Mouse (Mus musculus): ENCODE measurements around the gene Dus3l.

Gene Dus3l

DNA sequence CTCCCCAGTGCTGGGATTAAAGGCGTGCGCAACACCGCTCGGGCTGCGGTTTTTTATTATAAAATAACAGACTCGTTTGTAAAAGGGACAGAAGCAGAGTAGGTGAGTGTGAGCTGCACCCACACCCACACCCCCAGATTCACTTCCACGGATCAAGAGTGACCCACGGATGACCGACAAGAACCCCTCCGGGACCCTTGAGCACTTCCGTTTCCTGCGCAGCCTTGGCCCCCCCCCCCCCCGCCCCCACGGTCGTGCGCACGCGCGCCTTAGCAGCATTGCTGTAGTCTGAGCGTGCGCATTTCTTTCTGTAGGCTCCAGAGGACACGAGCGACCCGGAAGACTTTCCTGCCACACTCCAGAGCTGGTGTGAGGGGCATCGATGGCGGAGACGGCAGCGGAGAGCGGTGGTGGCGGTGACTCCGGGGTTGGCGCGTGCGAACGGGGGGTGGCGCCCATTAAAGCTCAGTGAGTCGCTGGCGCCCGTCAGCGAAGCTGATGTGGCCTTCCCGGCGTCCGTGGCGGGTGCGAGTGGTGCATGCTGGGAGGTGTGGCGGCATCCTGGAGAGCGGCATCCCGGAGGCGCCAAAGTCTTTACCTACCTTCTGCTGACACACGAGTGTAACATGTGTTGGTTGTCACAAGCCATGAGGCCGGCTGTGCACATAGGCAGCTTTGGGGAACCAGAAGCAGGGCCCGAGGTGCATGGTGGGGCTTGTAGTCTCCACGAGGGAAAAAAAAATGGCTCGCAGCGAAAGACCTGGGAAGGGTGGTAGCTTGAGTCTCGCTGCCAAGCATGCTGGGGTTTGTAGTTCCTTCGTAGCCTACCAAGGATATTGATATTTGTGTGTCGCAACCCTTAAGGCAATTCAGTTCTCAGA, at the start of gene Dus3l:
TSS of gene Dus3l (plus strand) at position 284 of the 881 bp plus-strand sequence.
- DNase-seq (ENCODE audit: low spot score in 2 of 2): peak; percentile 90 to 91

GRCm38 (mm10) chr17:56715360-56715759, 49.2 kb upstream of the Dus3l start:
- no peak for DNase-seq (ENCODE audit: low spot score in 2 of 2)

- peak in 1 of 2 experiments; percentile 6 for DNase-seq (ENCODE audit: low spot score in 2 of 2)
Measured at GRCm38 (mm10) chr17:56715914-56716654, 48.5 kb upstream of the Dus3l start.

DNA sequence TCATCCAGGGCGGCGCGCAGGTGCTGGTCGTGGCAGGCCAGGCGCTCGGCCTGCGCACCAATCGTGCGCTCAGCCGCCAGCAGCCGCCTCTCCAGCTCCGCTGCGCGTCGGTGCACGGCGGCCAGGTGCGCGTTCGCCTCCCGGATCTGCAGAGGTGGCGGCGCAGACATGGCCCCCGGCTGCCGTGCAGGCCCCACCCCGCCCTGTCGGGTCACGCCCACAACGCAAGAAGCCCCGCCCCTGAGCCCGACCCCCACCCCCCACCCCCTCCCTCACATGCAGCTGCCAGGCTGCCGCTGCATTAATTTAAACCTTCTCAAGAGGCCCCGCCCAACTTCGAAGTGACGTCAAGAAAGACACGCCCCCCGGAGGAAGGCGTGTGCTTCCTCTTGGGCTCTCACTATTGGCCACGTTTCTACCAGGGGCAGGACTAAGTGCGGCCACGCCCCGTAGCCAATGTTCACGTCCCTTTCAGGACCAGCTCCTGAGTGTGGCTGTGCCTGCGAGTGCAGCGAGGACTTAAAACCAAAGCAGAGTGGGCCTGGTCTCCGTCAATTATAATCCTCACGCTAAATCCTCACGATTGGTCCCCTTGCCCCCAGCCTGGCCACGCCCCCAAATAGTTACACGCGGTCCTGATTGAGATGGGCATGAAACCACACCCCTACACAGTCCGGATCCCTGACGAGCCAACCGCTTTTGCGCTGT, 47.7 kb upstream of the Dus3l start:
- DNase-seq (ENCODE audit: low spot score in 2 of 2): peak; percentile 98

- DNase-seq (ENCODE audit: low spot score in 2 of 2): peak; percentile 92 to 93
Measured at GRCm38 (mm10) chr17:56717363-56718058, 47.0 kb upstream of the Dus3l start, which contains the start of the genes Ndufa11 and Vmac. Gene Ndufa11 (plus strand): TSS chr17:56717767. Gene Vmac (minus strand): TSS chr17:56718022.

GRCm38 (mm10) chr17:56722441-56722840, 42.1 kb upstream of the Dus3l start:
- no peak for DNase-seq (ENCODE audit: low spot score in 2 of 2)

DNA sequence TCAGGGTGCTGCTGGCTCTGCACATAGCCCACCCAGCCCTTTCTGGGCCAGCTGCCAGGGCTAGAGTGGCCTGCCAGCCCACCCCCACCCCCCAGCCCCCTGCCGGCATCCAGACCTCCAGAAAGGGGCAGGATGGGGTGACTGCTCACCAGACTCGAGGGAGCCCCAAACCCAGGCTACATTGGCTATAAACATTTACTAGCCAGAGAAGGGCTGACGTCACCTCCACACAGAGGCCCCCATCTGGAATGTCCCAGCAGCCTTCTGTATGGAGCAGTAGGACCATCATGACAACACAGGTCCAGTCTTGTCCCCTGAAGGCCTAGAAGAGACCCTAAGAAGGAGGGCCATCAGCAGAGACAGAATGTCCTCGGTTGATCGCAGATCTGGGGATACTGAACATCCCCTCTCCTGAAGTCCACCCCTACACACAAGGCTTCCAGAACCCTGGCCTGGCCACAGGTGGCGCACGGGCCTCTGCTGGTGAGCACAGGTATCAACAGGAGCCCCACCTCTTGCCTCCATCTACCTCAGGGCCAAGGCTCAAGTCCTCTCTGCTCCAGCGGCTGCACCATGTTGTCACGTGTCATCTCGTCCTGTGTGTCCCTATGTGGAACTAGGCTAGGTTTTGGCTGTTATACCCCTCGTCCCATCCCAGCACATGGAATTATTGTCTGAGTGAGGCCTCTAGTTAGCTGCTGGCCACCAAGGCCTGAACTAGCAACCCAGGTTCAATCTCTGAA, 41.0 kb upstream of the Dus3l start:
- no peak for DNase-seq (ENCODE audit: low spot score in 2 of 2)

GRCm38 (mm10) chr17:56727029-56727649, 37.4 kb upstream of the Dus3l start:
- DNase-seq (ENCODE audit: low spot score in 2 of 2): no peak

DNA sequence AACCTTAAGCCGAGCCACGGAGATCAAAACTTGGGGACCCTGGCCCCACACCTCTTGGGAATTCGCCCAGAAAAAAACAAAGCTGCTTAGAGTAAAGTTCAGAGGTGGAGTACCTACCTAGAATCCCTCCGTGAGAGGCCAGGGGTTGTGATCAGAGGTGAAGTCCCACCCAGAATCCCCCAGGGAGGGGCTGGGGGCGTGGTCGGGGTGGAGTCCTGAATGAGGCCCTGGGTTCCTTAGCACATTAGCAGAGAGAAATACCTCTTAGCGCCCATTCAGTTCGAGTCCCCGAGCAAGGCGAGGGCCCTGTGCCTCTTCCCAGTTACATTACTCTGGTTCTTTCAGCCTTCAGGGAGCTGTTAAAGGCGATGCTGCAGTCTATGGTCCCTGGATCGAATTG, 36.9 kb upstream of the Dus3l start:
- no peak for DNase-seq (ENCODE audit: low spot score in 2 of 2)

- no peak for DNase-seq (ENCODE audit: low spot score in 2 of 2)
Measured at GRCm38 (mm10) chr17:56728117-56728516, 36.4 kb upstream of the Dus3l start.

GRCm38 (mm10) chr17:56729151-56729550, 35.4 kb upstream of the Dus3l start:
- no peak for DNase-seq (ENCODE audit: low spot score in 2 of 2)

DNA sequence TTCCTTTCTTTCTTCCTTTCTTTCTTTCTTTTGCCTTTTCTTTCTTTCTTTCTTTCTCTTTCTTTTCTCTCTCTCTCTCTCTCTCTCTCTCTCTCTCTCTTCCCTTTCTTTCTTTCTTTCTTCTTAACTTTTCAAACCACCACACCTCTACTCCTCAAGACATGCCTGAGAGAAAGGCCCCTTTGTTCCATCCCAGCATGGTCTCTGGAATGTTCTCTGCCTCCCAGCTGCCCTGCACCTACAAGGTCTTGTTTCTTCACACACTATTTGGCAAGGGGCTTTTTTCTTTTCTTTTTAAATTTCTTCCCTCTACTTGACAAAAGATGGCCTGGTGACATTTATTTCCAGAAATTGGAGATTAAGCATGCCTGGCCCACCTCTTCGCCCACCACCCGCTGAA, 34.9 kb upstream of the Dus3l start:
- no peak for DNase-seq (ENCODE audit: low spot score in 2 of 2)

DNA sequence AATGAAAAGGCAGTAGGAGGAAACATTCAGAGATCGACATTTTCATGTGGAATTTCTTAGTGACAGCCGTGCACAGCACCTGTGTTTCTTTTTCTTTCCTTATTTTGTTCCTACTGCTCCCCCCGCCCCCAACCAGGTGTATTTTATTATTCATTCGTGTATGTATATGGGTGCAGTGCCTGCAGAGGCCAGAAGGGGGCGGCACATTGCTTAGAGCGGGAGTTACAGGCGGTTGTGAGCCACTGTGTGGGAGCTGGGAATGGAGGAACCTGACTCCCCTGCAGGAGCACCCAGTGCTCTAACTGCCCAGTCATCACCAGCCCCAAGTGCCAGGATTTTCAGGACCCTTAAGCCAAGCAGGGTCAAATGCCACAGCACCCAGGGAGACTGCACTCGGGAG, 28.0 kb upstream of the Dus3l start:
- no peak for DNase-seq (ENCODE audit: low spot score in 2 of 2)

DNA sequence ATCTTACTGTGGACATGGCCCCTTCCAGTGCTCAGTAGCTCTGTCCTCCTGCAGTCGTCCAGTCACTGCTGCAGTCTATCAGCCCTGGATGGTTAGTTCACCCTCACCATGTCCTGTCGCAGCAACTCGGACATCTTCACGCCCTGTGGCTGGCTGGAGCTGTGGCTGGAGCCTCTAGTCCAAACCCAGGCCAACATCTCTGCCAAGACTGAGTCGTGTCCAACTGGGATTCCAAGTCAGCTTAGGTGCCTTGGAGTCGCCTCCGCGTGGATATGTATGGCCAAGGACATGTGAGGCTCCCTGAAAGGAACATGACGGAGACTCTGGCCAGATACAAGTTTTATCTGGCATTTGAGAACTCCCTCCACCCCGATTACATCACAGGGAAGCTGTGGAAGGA, 26.3 kb upstream of the Dus3l start:
- no peak for DNase-seq (ENCODE audit: low spot score in 2 of 2)

DNA sequence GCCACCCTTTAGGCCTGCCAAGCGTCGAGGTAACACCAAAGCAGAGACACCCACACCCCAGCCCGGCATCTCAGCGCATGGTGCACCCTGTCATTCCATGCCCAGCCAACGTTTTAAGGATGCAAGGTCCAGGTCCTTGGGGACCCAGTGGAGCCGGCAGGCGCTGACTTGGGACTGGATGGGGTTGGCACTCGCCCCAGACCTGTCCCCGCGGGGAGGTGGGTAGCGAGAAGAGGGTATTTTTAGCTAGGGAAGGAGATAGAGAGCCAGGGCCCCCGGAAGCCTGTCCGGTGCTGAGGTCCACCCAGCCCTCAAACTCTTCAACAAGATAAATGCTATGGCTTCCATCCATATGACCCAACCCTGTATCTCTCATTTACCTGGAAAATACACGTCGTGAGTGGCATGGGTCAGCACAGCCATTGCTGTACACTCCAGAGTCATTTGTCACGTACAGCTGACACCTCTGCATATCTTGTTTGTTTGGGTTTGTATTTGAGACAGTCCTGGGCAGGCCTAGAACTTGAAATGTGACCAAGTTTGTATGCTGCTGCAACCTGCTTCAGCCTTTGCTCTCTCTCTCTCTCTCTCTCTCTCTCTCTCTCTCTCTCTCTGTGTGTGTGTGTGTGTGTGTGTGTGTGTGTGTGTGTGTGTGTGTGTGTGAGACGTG, 24.3 kb upstream of the Dus3l start:
- no peak for DNase-seq (ENCODE audit: low spot score in 2 of 2)

DNA sequence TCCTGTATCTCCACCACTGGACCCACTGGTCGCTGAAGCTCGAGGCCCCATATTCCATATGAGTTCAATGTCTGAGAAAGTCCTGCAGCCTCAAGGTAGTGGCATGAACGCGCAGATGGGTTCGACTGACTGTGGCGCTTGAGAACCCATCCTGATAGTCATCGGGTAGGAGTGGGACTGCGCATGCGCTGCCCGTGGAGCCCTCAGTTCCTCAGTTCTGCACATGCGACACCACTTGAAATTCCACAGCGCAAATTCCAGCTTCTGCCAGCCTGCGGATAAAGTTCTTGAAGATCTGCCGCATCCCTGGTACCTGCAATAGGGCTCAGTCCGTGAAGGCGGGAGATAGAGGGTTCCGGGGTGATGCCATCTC, 23.8 kb upstream of the Dus3l start:
- no peak for DNase-seq (ENCODE audit: low spot score in 2 of 2)

GRCm38 (mm10) chr17:56744173-56744572, 20.4 kb upstream of the Dus3l start:
- DNase-seq (ENCODE audit: low spot score in 2 of 2): no peak

GRCm38 (mm10) chr17:56751404-56752072, 13.0 kb upstream of the Dus3l start:
- DNase-seq (ENCODE audit: low spot score in 2 of 2): no peak

- DNase-seq (ENCODE audit: low spot score in 2 of 2): no peak
Measured at GRCm38 (mm10) chr17:56753452-56753851, 11.1 kb upstream of the Dus3l start.
